Mouse (Mus musculus) midbrain, postnatal 0 days (tissue): ENCODE data around the gene Xiap. TPM values are rescaled to one million over a fixed set of nuclear protein-coding genes. Genes with fewer than 3 reads are reported as not detected.
A peak's percentile ranks its signal among the peaks of the same experiment; 100 is the strongest.
"Not testable (repeated sequence)": the region's sequence is repeated elsewhere in the genome, so short reads cannot be mapped to it uniquely, and the experiment has no call there.

ENCODE experiments used
- ATAC-seq: fragments of 200-750 bp; cut with Nextera tagmentation; 2 replicates; pipeline ENCODE4 v1.8.0; 2017; ENCODE audit warnings: moderate number of reproducible peaks, mild to moderate bottlenecking, moderate TSS enrichment, moderate library complexity; ENCODE audit not compliant: low FRiP score
- DNase-seq: peaks from one replicate; pipeline ENCODE4 v3.0.0-alpha.2; 2015; ENCODE audit warnings: low spot score
- H3K27ac ChIP-seq: fragments of 300-500 bp; sonication (generic); 2 replicates; pipeline ENCODE4 v1.5.1; 2014; ENCODE audit warnings: low read depth, mild to moderate bottlenecking, low read length, mixed read lengths
- H3K27me3 ChIP-seq: fragments of 300-500 bp; sonication (generic); 2 replicates; pipeline ENCODE4 v1.6.1; 2014; ENCODE audit warnings: low read length, control low read depth, mixed read lengths; ENCODE audit not compliant: insufficient read depth
- H3K36me3 ChIP-seq: fragments of 300-500 bp; sonication (generic); 2 replicates; pipeline ENCODE4 v1.6.1; 2014; ENCODE audit warnings: low read length, control low read depth, mixed read lengths; ENCODE audit not compliant: insufficient read depth
- H3K4me1 ChIP-seq: fragments of 300-500 bp; sonication (generic); 2 replicates; pipeline ENCODE4 v1.6.1; 2014; ENCODE audit warnings: mild to moderate bottlenecking, control low read depth, antibody characterized with exemption, low read length, mixed read lengths; ENCODE audit not compliant: insufficient read depth
- H3K4me2 ChIP-seq: fragments of 300-500 bp; sonication (generic); 2 replicates; pipeline ENCODE4 v1.6.1; 2014; ENCODE audit warnings: low read depth, mild to moderate bottlenecking, low read length, mixed read lengths; ENCODE audit not compliant: poor library complexity, severe bottlenecking
- H3K4me3 ChIP-seq: fragments of 300-500 bp; sonication (generic); 2 replicates; pipeline ENCODE4 v1.5.1; 2014; ENCODE audit warnings: low read depth, mild to moderate bottlenecking, low read length, moderate library complexity
- H3K9ac ChIP-seq: fragments of 300-500 bp; sonication (generic); replicated peaks from 2 replicates; pipeline ENCODE4 v1.6.1; 2014; ENCODE audit warnings: mild to moderate bottlenecking, low read length, moderate library complexity, mixed read lengths; ENCODE audit not compliant: poor library complexity, severe bottlenecking
- H3K9me3 ChIP-seq: fragments of 300-500 bp; sonication (generic); 2 replicates; pipeline ENCODE4 v1.6.1; 2016; ENCODE audit warnings: low read length, control low read depth
- CTCF ChIP-seq: IDR thresholded peaks from 2 replicates; pipeline ENCODE4 v1.5.1; 2016; ENCODE audit warnings: antibody characterized with exemption, mild to moderate bottlenecking
- WGBS: fragments of 180-500 bp; shearing (Covaris S2); extraction: QIAGEN DNeasy Blood & Tissue Kit; methylation state at CpG from one replicate; pipeline ENCODE4 v1.1.7; 2014; 5-methylcytosine and 5-hydroxymethylcytosine counted together
- polyA plus RNA-seq: library from polyadenylated mRNA; unstranded; fragments of >200 nt; fragmentation: Nextera tagmentation; extraction: Ambion mirVana; gene quantifications from 2 replicates; pipeline ENCODE4 v1.2.1, GENCODE M21; 2015
- total RNA-seq: library from RNA; depleted of rRNA; stranded (reverse); fragments of >200 nt; gene quantifications from 2 replicates; pipeline ENCODE4 v1.2.3, GENCODE M21; 2014; rRNA removed

The Xiap gene
- total RNA-seq (28.2 and 42.7 TPM in 2 replicates), polyA plus RNA-seq (8.7 and 11.8 TPM in 2 replicates)

GRCm38 (mm10) chrX:42059282-42060068 lies at the start of gene Xiap:
TSS of gene Xiap (plus strand) at chrX:42059679.
- DNase-seq = no peak
- no peak for TF ChIP-seq CTCF

GRCm38 (mm10) chrX:42012677-42013208 lies 46.7 kb upstream of the Xiap start:
- no peaks in the 10 kb centered on the region for H3K4me1 ChIP-seq
- DNase-seq (no peak), ATAC-seq (no peak)
- H3K9ac ChIP-seq = no peak overlapping the region
- no peaks in the 10 kb centered on the region for H3K36me3 ChIP-seq
- TF ChIP-seq CTCF = no peak
- no peaks in the 10 kb centered on the region for H3K9me3 ChIP-seq
- no peak overlapping the region for H3K4me2 ChIP-seq
- 100% methylated on average over 2 of the region's 2 CpGs for WGBS
- no peak overlapping the region for H3K27ac ChIP-seq
- H3K4me3 ChIP-seq = no peak overlapping the region
- no peaks in the 10 kb centered on the region for H3K27me3 ChIP-seq

More at GRCm38 (mm10) chrX:42059282-42060068, at the start of gene Xiap:
- Histone ChIP-seq H3K27ac (no peak within 1 kb of the TSS), H3K9me3 (no peaks in the 10 kb centered on the region), H3K36me3 (no peaks in the 10 kb centered on the region), H3K4me3 (no peak within 1 kb of the TSS), H3K4me1 (no peaks in the 10 kb centered on the region), H3K27me3 (no peaks in the 10 kb centered on the region), H3K9ac (no peak within 1 kb of the TSS), H3K4me2 (no peak within 1 kb of the TSS)
- 83% methylated on average over 5 of the region's 5 CpGs for WGBS
- ATAC-seq = no peak

- no peak overlapping the region for H3K4me2 ChIP-seq
- H3K27me3 ChIP-seq = no peaks in the 10 kb centered on the region
- TF ChIP-seq CTCF = no peak
- no peak overlapping the region for H3K9ac ChIP-seq
- H3K4me1 ChIP-seq = no peaks in the 10 kb centered on the region
- DNase-seq (no peak), ATAC-seq (no peak)
- no peak overlapping the region for H3K4me3 ChIP-seq
- no peaks in the 10 kb centered on the region for H3K36me3 ChIP-seq
- H3K9me3 ChIP-seq = no peaks in the 10 kb centered on the region
- 80% methylated on average over 3 of the region's 3 CpGs for WGBS
- H3K27ac ChIP-seq = no peak overlapping the region
These were observed 45.7 kb upstream of the Xiap start for GRCm38 (mm10) chrX:42013776-42014175.

DNA sequence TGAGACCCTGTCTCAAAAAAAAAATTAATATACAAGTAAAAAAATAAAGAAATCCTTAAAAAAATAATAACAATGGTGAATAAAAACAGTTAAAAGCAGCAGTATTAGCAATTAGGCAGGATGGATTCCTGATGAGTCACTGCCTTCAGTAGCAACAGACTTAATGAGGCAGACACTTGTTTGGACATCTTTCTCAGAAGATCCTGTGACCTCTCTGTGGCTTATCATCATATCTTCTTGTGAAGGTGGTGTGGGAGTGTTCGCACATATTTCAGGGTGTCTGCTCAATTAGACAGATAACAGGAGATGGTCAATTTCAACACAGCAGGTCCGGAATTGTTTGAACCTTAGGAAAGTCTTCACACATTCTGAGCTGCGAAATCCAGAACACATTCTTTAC lies 45.0 kb upstream of the Xiap start:
- Histone ChIP-seq H3K27ac (no peak overlapping the region), H3K9ac (no peak overlapping the region), H3K27me3 (no peaks in the 10 kb centered on the region), H3K4me2 (no peak overlapping the region), H3K36me3 (no peaks in the 10 kb centered on the region), H3K4me3 (no peak overlapping the region), H3K9me3 (no peaks in the 10 kb centered on the region), H3K4me1 (no peaks in the 10 kb centered on the region)
- 88% methylated on average over 3 of the region's 3 CpGs for WGBS
- no peak for TF ChIP-seq CTCF
- ATAC-seq (no peak), DNase-seq (no peak)

GRCm38 (mm10) chrX:42018030-42018429 lies 41.4 kb upstream of the Xiap start:
- peak; percentile 27 for TF ChIP-seq CTCF
- Histone ChIP-seq H3K9ac (no peak overlapping the region), H3K4me2 (no peak overlapping the region), H3K27ac (no peak overlapping the region), H3K36me3 (no peaks in the 10 kb centered on the region), H3K27me3 (no peaks in the 10 kb centered on the region), H3K4me3 (no peak overlapping the region), H3K9me3 (no peaks in the 10 kb centered on the region), H3K4me1 (no peaks in the 10 kb centered on the region)
- DNase-seq = peak; percentile 10
- ATAC-seq = no peak
- WGBS = 57% methylated on average over 1 of the region's 1 CpGs

DNA sequence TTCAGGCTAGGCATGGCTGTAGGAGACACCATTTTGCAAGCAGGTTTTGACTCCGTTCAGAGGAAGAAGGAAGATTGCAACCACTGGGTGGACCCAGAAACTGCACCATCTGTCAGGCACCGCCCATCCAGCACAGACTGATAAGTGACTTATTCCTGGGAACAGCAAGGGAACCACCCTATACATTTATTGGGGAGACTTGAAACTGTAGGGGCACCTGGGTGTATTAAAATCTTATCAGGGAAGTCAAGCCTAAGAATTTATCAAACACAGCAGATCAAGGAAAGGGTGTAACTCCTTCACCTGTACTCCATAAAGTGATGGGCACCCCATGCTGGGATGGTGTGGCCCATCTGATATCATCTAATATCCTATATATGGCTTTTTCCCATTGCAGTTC lies 40.0 kb upstream of the Xiap start:
- Histone ChIP-seq H3K9ac (no peak overlapping the region), H3K4me1 (no peaks in the 10 kb centered on the region), H3K4me3 (no peak overlapping the region), H3K4me2 (no peak overlapping the region), H3K27ac (no peak overlapping the region), H3K27me3 (no peaks in the 10 kb centered on the region), H3K36me3 (no peaks in the 10 kb centered on the region), H3K9me3 (no peaks in the 10 kb centered on the region)
- ATAC-seq (no peak), DNase-seq (no peak)
- WGBS = 88% methylated on average over 2 of the region's 2 CpGs
- TF ChIP-seq CTCF = no peak

DNA sequence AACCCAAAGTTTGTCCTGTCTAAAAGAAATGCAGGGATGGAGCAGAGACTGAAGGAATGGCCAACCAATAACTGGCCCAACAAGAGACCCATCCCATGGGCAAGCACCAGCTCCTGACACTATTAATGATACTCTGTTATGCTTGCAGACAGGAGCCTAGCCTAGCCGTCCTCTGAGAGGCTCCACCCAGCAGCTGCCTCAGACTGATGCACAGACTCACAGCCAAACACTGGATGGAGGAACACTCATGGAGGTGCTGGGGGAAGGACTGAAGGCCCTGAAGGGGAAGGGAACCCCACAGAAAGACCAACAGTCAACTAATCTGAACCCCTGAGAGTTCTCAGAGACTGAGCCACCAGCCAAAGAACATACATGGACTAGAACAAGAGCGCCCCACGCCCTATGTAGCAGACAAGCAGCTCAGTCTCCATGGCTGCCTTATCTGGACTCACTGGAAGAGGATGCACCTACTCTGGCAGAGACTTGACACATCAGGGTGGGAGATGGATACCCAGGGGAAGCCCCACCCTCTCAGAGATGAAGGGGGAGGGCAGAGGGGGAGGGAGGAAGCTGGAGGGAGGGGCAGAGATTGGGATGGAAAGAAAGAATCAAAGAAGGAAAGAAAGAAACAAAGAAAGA lies 33.6 kb upstream of the Xiap start:
- 100% methylated on average over 1 of the region's 3 CpGs for WGBS
- not testable (repeated sequence) for H3K27ac ChIP-seq

DNA sequence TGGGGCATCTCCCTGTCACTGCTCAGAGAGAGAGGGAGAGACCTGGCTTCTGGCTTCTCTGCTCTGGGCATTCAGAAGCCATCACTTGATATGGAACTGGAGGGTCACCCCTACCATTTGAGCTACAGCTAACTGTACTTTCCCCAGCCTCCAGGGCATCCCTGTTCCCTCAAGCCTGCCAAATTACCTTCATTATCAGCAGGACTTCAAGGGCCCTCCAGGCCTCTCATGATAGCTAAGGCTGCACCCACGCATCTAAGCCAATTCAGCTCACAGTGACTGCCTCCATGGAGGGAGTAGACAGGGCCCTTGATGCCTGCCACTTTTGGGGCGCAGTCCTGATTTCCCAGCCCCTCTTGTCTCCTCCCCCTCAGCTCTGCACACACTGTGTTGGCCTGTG lies 32.5 kb upstream of the Xiap start:
- H3K4me2 ChIP-seq, H3K36me3 ChIP-seq, H3K4me3 ChIP-seq, H3K4me1 ChIP-seq, H3K9me3 ChIP-seq, ATAC-seq, DNase-seq, H3K9ac ChIP-seq, H3K27me3 ChIP-seq, H3K27ac ChIP-seq: not testable (repeated sequence)
- WGBS = 85% methylated on average over 2 of the region's 2 CpGs

More for the DNA sequence above, 33.6 kb upstream of the Xiap start:
- not testable (repeated sequence) for H3K4me2 ChIP-seq, H3K27me3 ChIP-seq, ATAC-seq, H3K36me3 ChIP-seq, DNase-seq, H3K9me3 ChIP-seq, H3K9ac ChIP-seq, H3K4me3 ChIP-seq, H3K4me1 ChIP-seq
